Mouse (Mus musculus): ENCODE results near the gene Ptcd3. TPM values are rescaled to one million over a fixed set of nuclear protein-coding genes. Genes with fewer than 3 reads are reported as not detected.
"Not testable (repeated sequence)": the region's sequence is repeated elsewhere in the genome, so short reads cannot be mapped to it uniquely, and the experiment has no call there.

Gene Ptcd3
- polyA plus RNA-seq, 1 experiment from 2014 or later = 91.1 TPM

- WGBS = 8% methylated on average over 4 of the region's 4 CpGs
- Histone ChIP-seq H3K4me2 (replicated peaks) (peak overlapping the region; percentile 85), H3K9ac (peak overlapping the region; percentile 74), H3K4me3 (replicated peaks; ENCODE audit: low read length) (peak overlapping the region; percentile 77), H3K9me3 (ENCODE audit: control insufficient read depth, low read length) (no peaks in the 10 kb centered on the region), H3K4me1 (replicated peaks; ENCODE audit: control insufficient read depth, insufficient read depth, low read length) (peaks cover 14% of the 10 kb centered on the region; the same call in 1 of the 2 replicates), H3K36me3 (replicated peaks; ENCODE audit: control insufficient read depth, insufficient read depth) (peaks cover 47% of the 10 kb centered on the region), H3K27ac (no peak overlapping the region), H3K27me3 (ENCODE audit: control insufficient read depth, insufficient read depth, low read length) (no peaks in the 10 kb centered on the region)
- DNase-seq (ENCODE audit: low spot score) (no peak), ATAC-seq (ENCODE audit: low FRiP score) (no peak)
Observed at GRCm38 (mm10) chr6:71907702-71908235, 781 bp downstream of the Ptcd3 start.

GRCm38 (mm10) chr6:71893263-71893662 is 15.3 kb downstream of the Ptcd3 start:
- DNase-seq (ENCODE audit: low spot score) = no peak
- no peak overlapping the region for H3K4me2 ChIP-seq (replicated peaks)
- no peak overlapping the region for H3K27ac ChIP-seq
- H3K9me3 ChIP-seq (ENCODE audit: control insufficient read depth, low read length) = no peaks in the 10 kb centered on the region
- no peaks in the 10 kb centered on the region for H3K4me1 ChIP-seq (replicated peaks; ENCODE audit: control insufficient read depth, insufficient read depth, low read length)
- ATAC-seq (ENCODE audit: low FRiP score) = no peak
- peaks cover 99% of the 10 kb centered on the region for H3K36me3 ChIP-seq (replicated peaks; ENCODE audit: control insufficient read depth, insufficient read depth)
- no peak overlapping the region for H3K9ac ChIP-seq
- no peaks in the 10 kb centered on the region for H3K27me3 ChIP-seq (ENCODE audit: control insufficient read depth, insufficient read depth, low read length)
- no peak overlapping the region for H3K4me3 ChIP-seq (replicated peaks; ENCODE audit: low read length)
- 95% methylated on average over 4 of the region's 4 CpGs for WGBS

GRCm38 (mm10) chr6:71877965-71878760 is 30.4 kb downstream of the Ptcd3 start:
- Histone ChIP-seq H3K36me3 (replicated peaks; ENCODE audit: control insufficient read depth, insufficient read depth) (peaks cover 91% of the 10 kb centered on the region), H3K27ac (no peak overlapping the region), H3K4me2 (replicated peaks) (no peak overlapping the region), H3K4me3 (replicated peaks; ENCODE audit: low read length) (no peak overlapping the region), H3K9ac (no peak overlapping the region), H3K4me1 (replicated peaks; ENCODE audit: control insufficient read depth, insufficient read depth, low read length) (no peaks in the 10 kb centered on the region), H3K27me3 (ENCODE audit: control insufficient read depth, insufficient read depth, low read length) (no peaks in the 10 kb centered on the region), H3K9me3 (ENCODE audit: control insufficient read depth, low read length) (no peaks in the 10 kb centered on the region)
- ATAC-seq (ENCODE audit: low FRiP score) (no peak), DNase-seq (ENCODE audit: low spot score) (no peak)
- 92% methylated on average over 3 of the region's 3 CpGs for WGBS

GRCm38 (mm10) chr6:71871396-71871795 is 37.2 kb downstream of the Ptcd3 start:
- H3K4me1 ChIP-seq (replicated peaks; ENCODE audit: control insufficient read depth, insufficient read depth, low read length) = no peaks in the 10 kb centered on the region
- DNase-seq (ENCODE audit: low spot score) (no peak), ATAC-seq (ENCODE audit: low FRiP score) (no peak)
- H3K9ac ChIP-seq = no peak overlapping the region
- 97% methylated on average over 9 of the region's 9 CpGs for WGBS
- H3K4me3 ChIP-seq (replicated peaks; ENCODE audit: low read length) = no peak overlapping the region
- no peaks in the 10 kb centered on the region for H3K27me3 ChIP-seq (ENCODE audit: control insufficient read depth, insufficient read depth, low read length)
- H3K9me3 ChIP-seq (ENCODE audit: control insufficient read depth, low read length) = no peaks in the 10 kb centered on the region
- peaks cover 90% of the 10 kb centered on the region for H3K36me3 ChIP-seq (replicated peaks; ENCODE audit: control insufficient read depth, insufficient read depth)
- no peak overlapping the region for H3K27ac ChIP-seq
- H3K4me2 ChIP-seq (replicated peaks) = no peak overlapping the region

GRCm38 (mm10) chr6:71868809-71869208 is 39.7 kb downstream of the Ptcd3 start:
- peaks cover 85% of the 10 kb centered on the region for H3K36me3 ChIP-seq (replicated peaks; ENCODE audit: control insufficient read depth, insufficient read depth)
- H3K27ac ChIP-seq = no peak overlapping the region
- H3K4me3 ChIP-seq (replicated peaks; ENCODE audit: low read length) = no peak overlapping the region
- no peak overlapping the region for H3K9ac ChIP-seq
- WGBS = 93% methylated on average over 1 of the region's 1 CpGs
- no peaks in the 10 kb centered on the region for H3K27me3 ChIP-seq (ENCODE audit: control insufficient read depth, insufficient read depth, low read length)
- H3K9me3 ChIP-seq (ENCODE audit: control insufficient read depth, low read length) = no peaks in the 10 kb centered on the region
- H3K4me2 ChIP-seq (replicated peaks) = no peak overlapping the region
- no peaks in the 10 kb centered on the region for H3K4me1 ChIP-seq (replicated peaks; ENCODE audit: control insufficient read depth, insufficient read depth, low read length)
- ATAC-seq (ENCODE audit: low FRiP score) = no peak
- DNase-seq (ENCODE audit: low spot score) = no peak

GRCm38 (mm10) chr6:71867751-71868150 is 40.8 kb downstream of the Ptcd3 start:
- ATAC-seq (ENCODE audit: low FRiP score) = no peak
- H3K36me3 ChIP-seq (replicated peaks; ENCODE audit: control insufficient read depth, insufficient read depth) = peaks cover 85% of the 10 kb centered on the region
- 93% methylated on average over 2 of the region's 2 CpGs for WGBS

GRCm38 (mm10) chr6:71846906-71847305 is 61.6 kb downstream of the Ptcd3 start:
- H3K9ac ChIP-seq; ATAC-seq (ENCODE audit: low FRiP score); H3K4me3 ChIP-seq (replicated peaks; ENCODE audit: low read length); H3K9me3 ChIP-seq (ENCODE audit: control insufficient read depth, low read length); H3K4me2 ChIP-seq (replicated peaks); H3K4me1 ChIP-seq (replicated peaks; ENCODE audit: control insufficient read depth, insufficient read depth, low read length); H3K27me3 ChIP-seq (ENCODE audit: control insufficient read depth, insufficient read depth, low read length); H3K27ac ChIP-seq; DNase-seq (ENCODE audit: low spot score): not testable (repeated sequence)
- 93% methylated on average over 6 of the region's 6 CpGs for WGBS
- peaks cover 61% of the 10 kb centered on the region for H3K36me3 ChIP-seq (replicated peaks; ENCODE audit: control insufficient read depth, insufficient read depth)

More at GRCm38 (mm10) chr6:71867751-71868150, 40.8 kb downstream of the Ptcd3 start:
- H3K4me1 ChIP-seq (replicated peaks; ENCODE audit: control insufficient read depth, insufficient read depth, low read length) = no peaks in the 10 kb centered on the region
- H3K9ac ChIP-seq = no peak overlapping the region
- H3K9me3 ChIP-seq (ENCODE audit: control insufficient read depth, low read length) = no peaks in the 10 kb centered on the region
- no peak for DNase-seq (ENCODE audit: low spot score)
- H3K4me3 ChIP-seq (replicated peaks; ENCODE audit: low read length) = no peak overlapping the region
- no peak overlapping the region for H3K4me2 ChIP-seq (replicated peaks)
- no peaks in the 10 kb centered on the region for H3K27me3 ChIP-seq (ENCODE audit: control insufficient read depth, insufficient read depth, low read length)
- H3K27ac ChIP-seq = no peak overlapping the region

GRCm38 (mm10) chr6:71840597-71841290 is 67.8 kb downstream of the Ptcd3 start:
- ATAC-seq (ENCODE audit: low FRiP score) (no peak), DNase-seq (ENCODE audit: low spot score) (no peak)
- no peak overlapping the region for H3K27ac ChIP-seq
- H3K36me3 ChIP-seq (replicated peaks; ENCODE audit: control insufficient read depth, insufficient read depth) = peaks cover 13% of the 10 kb centered on the region
- no peaks in the 10 kb centered on the region for H3K27me3 ChIP-seq (ENCODE audit: control insufficient read depth, insufficient read depth, low read length)
- no peaks in the 10 kb centered on the region for H3K4me1 ChIP-seq (replicated peaks; ENCODE audit: control insufficient read depth, insufficient read depth, low read length)
- no peaks in the 10 kb centered on the region for H3K9me3 ChIP-seq (ENCODE audit: control insufficient read depth, low read length)
- H3K4me2 ChIP-seq (replicated peaks) = no peak overlapping the region
- H3K4me3 ChIP-seq (replicated peaks; ENCODE audit: low read length) = no peak overlapping the region
- 100% methylated on average over 1 of the region's 1 CpGs for WGBS
- H3K9ac ChIP-seq = no peak overlapping the region

- Histone ChIP-seq H3K4me2 (replicated peaks) (no peak overlapping the region), H3K27ac (no peak overlapping the region), H3K4me3 (replicated peaks; ENCODE audit: low read length) (no peak overlapping the region), H3K9me3 (ENCODE audit: control insufficient read depth, low read length) (no peaks in the 10 kb centered on the region), H3K36me3 (replicated peaks; ENCODE audit: control insufficient read depth, insufficient read depth) (peaks cover 7% of the 10 kb centered on the region; the same call in 1 of the 2 replicates), H3K9ac (no peak overlapping the region), H3K27me3 (ENCODE audit: control insufficient read depth, insufficient read depth, low read length) (no peaks in the 10 kb centered on the region), H3K4me1 (replicated peaks; ENCODE audit: control insufficient read depth, insufficient read depth, low read length) (no peaks in the 10 kb centered on the region)
- DNase-seq (ENCODE audit: low spot score) (no peak), ATAC-seq (ENCODE audit: low FRiP score) (no peak)
Observed at GRCm38 (mm10) chr6:71839815-71840214, 68.7 kb downstream of the Ptcd3 start.

Measured in hindbrain, embryonic 14.5 days (tissue).